Mouse (Mus musculus) cerebellum, postnatal 14 days (tissue): ENCODE measurements at regions not wholly inside any gene's neighbourhood (a gene's known extent, or its start where the extent isn't known, plus 50 kb on each side); places are given as distances from the start of the nearest gene placed in this dataset.
"Not testable (repeated sequence)": the region's sequence is repeated elsewhere in the genome, so short reads cannot be mapped to it uniquely, and the experiment has no call there.

Source experiments
- DNase-seq, 2 experiments: peaks; one replicate each; pipeline ENCODE4 v3.0.0; 2021; ENCODE audit warnings: mixed read lengths in 2 of 2

GRCm38 (mm10) chr16:61056175-61056574 is 450.8 kb upstream of the Epha6 start:
- DNase-seq, result not testable (repeated sequence)

- DNase-seq, result peak; percentile 86 to 90
Observed at GRCm38 (mm10) chr16:61041140-61041586, 435.8 kb upstream of the Epha6 start.
